Mouse (Mus musculus): ENCODE results near the gene Sorcs3. TPM values are rescaled to one million over a fixed set of nuclear protein-coding genes. Genes with fewer than 3 reads are reported as not detected.

The Sorcs3 gene
- polyA plus RNA-seq, 1 experiment from 2014 or later, result 0.94 TPM

DNA sequence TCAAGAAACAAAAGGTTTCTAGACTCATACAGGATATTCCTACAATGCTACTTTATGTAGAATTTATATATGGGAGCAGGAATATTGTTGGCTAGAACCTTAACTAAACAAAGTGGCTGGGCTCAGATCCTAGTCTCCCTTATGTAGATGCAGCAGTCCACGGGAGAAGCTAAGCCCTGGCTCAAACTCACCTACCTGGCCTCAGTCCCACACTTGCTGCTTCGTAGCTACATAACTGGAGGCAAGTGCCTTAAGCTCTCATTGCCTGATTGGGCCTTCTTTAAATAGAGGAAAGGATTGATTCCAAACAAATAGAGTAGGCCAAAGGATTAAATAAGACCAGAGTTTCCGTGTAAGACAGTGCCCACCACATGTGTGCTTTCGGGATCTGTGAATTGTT lies 436.7 kb downstream of the Sorcs3 start:
- H3K4me2 ChIP-seq (ENCODE audit: low read depth, low read length), result no peak overlapping the region
- H3K9ac ChIP-seq (replicated peaks; ENCODE audit: low read length), result no peak overlapping the region
- no peaks in the 10 kb centered on the region for H3K27me3 ChIP-seq (ENCODE audit: control insufficient read depth, insufficient read depth, low read length)
- ATAC-seq (replicated peaks; ENCODE audit: insufficient number of reproducible peaks, low FRiP score, low TSS enrichment, low read depth) (no peak), DNase-seq (ENCODE audit: low spot score) (no peak)
- H3K9me3 ChIP-seq (replicated peaks; ENCODE audit: control insufficient read depth, low read length), result no peaks in the 10 kb centered on the region
- no peak overlapping the region for H3K4me3 ChIP-seq (ENCODE audit: low read depth, low read length)
- no peak overlapping the region for H3K27ac ChIP-seq (replicated peaks; ENCODE audit: low read depth, low read length)
- H3K36me3 ChIP-seq (replicated peaks; ENCODE audit: control insufficient read depth, insufficient read depth, low read depth, low read length), result no peaks in the 10 kb centered on the region
- WGBS, result 88% methylated on average over 4 of the region's 4 CpGs
- no peaks in the 10 kb centered on the region for H3K4me1 ChIP-seq (ENCODE audit: control insufficient read depth, insufficient read depth, low read length)

DNA sequence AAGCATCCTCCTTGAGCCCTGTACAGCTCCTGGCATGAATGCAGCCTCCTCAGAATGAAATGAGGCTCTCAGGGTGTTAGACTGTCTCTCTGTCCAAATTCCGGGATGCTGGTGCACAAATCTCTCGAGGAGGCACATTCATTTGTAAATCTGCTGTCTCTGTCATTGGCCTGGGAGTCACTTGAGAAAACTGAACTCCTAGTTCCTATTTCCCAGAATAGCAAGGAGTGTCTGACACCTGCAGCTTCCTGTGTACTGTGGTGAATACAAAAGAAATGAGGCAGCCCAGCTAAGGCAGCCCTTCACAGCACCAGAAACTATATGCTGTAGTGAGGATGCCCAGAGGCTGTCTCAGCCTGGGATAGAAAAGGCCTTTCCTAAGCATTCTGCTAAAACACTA lies 444.1 kb downstream of the Sorcs3 start:
- Histone ChIP-seq H3K4me2 (ENCODE audit: low read depth, low read length) (no peak overlapping the region), H3K4me1 (ENCODE audit: control insufficient read depth, insufficient read depth, low read length) (no peaks in the 10 kb centered on the region), H3K36me3 (replicated peaks; ENCODE audit: control insufficient read depth, insufficient read depth, low read depth, low read length) (no peaks in the 10 kb centered on the region), H3K4me3 (ENCODE audit: low read depth, low read length) (no peak overlapping the region), H3K9ac (replicated peaks; ENCODE audit: low read length) (no peak overlapping the region), H3K27ac (replicated peaks; ENCODE audit: low read depth, low read length) (no peak overlapping the region), H3K9me3 (replicated peaks; ENCODE audit: control insufficient read depth, low read length) (no peaks in the 10 kb centered on the region), H3K27me3 (ENCODE audit: control insufficient read depth, insufficient read depth, low read length) (no peaks in the 10 kb centered on the region)
- no peak for ATAC-seq (replicated peaks; ENCODE audit: insufficient number of reproducible peaks, low FRiP score, low TSS enrichment, low read depth)
- WGBS, result 71% methylated on average over 2 of the region's 2 CpGs
- no peak for DNase-seq (ENCODE audit: low spot score)

DNA sequence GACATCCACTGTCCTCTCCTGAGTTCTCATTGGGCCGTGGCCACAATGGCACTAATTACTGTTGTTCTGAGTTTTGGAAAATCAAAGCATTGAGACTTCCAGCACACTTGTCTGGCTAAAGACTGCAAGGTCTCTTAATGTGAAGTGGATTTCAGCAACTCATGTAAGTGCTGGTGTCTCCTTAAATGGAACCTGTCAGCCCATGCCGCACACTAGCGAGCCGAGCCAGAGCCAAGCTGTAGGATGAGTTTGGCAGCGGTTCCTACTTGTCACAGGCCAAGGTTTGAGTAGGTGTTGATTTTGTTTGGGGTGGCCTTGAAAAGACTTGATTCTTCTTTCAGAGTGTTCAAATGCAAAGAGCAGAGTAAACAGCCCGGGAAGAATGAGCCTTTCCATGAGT lies 445.8 kb downstream of the Sorcs3 start:
- ATAC-seq (replicated peaks; ENCODE audit: insufficient number of reproducible peaks, low FRiP score, low TSS enrichment, low read depth) (no peak), DNase-seq (ENCODE audit: low spot score) (no peak)
- Histone ChIP-seq H3K4me2 (ENCODE audit: low read depth, low read length) (no peak overlapping the region), H3K9me3 (replicated peaks; ENCODE audit: control insufficient read depth, low read length) (no peaks in the 10 kb centered on the region), H3K4me1 (ENCODE audit: control insufficient read depth, insufficient read depth, low read length) (no peaks in the 10 kb centered on the region), H3K36me3 (replicated peaks; ENCODE audit: control insufficient read depth, insufficient read depth, low read depth, low read length) (no peaks in the 10 kb centered on the region), H3K27me3 (ENCODE audit: control insufficient read depth, insufficient read depth, low read length) (no peaks in the 10 kb centered on the region), H3K9ac (replicated peaks; ENCODE audit: low read length) (no peak overlapping the region), H3K4me3 (ENCODE audit: low read depth, low read length) (no peak overlapping the region), H3K27ac (replicated peaks; ENCODE audit: low read depth, low read length) (no peak overlapping the region)
- 83% methylated on average over 6 of the region's 6 CpGs for WGBS

DNA sequence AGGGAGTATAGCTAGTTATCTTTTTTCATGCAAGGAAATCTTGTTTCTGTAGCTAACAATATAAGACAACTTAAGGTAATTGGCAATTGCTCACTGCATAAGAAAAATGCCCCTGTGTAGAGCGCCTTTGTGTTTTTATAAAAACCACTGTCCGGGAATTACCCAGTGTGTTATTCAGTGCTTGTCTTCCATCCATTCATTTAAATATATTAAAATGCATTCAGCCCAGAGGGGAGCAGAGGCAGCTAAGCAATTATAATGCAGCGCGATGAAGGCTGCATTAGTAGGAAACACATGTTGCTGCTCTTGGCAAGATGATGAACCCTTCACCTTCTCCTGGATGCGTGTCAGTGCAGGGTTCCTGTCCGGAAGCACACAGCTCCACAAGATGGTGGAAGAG lies 454.4 kb downstream of the Sorcs3 start:
- Histone ChIP-seq H3K4me1 (ENCODE audit: control insufficient read depth, insufficient read depth, low read length) (no peaks in the 10 kb centered on the region), H3K9ac (replicated peaks; ENCODE audit: low read length) (no peak overlapping the region), H3K9me3 (replicated peaks; ENCODE audit: control insufficient read depth, low read length) (no peaks in the 10 kb centered on the region), H3K27ac (replicated peaks; ENCODE audit: low read depth, low read length) (no peak overlapping the region), H3K4me3 (ENCODE audit: low read depth, low read length) (no peak overlapping the region), H3K36me3 (replicated peaks; ENCODE audit: control insufficient read depth, insufficient read depth, low read depth, low read length) (no peaks in the 10 kb centered on the region), H3K4me2 (ENCODE audit: low read depth, low read length) (no peak overlapping the region), H3K27me3 (ENCODE audit: control insufficient read depth, insufficient read depth, low read length) (no peaks in the 10 kb centered on the region)
- ATAC-seq (replicated peaks; ENCODE audit: insufficient number of reproducible peaks, low FRiP score, low TSS enrichment, low read depth) (no peak), DNase-seq (ENCODE audit: low spot score) (no peak)
- WGBS, result 72% methylated on average over 6 of the region's 6 CpGs

DNA sequence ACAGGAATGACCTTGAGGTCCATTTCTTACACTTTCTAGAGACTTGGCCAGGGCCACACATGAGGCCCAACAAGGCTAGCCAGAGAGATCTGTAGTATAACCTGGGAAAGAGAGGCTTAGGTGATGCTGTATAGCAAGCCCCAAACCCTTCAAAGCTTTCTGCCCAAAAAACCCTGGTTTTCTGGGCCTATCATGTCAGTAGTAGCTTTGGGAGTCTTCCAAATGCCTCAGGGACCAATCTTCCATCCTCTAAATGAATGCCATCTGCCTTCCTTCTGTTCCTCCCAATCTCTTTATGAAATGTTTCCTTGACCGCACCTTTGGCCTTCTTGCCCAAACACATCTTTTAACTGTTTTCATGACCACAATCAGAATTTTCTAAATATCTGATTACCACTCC lies 474.1 kb downstream of the Sorcs3 start:
- Histone ChIP-seq H3K4me1 (ENCODE audit: control insufficient read depth, insufficient read depth, low read length) (no peaks in the 10 kb centered on the region), H3K9me3 (replicated peaks; ENCODE audit: control insufficient read depth, low read length) (no peaks in the 10 kb centered on the region), H3K36me3 (replicated peaks; ENCODE audit: control insufficient read depth, insufficient read depth, low read depth, low read length) (no peaks in the 10 kb centered on the region), H3K27ac (replicated peaks; ENCODE audit: low read depth, low read length) (no peak overlapping the region), H3K4me2 (ENCODE audit: low read depth, low read length) (no peak overlapping the region), H3K9ac (replicated peaks; ENCODE audit: low read length) (no peak overlapping the region), H3K4me3 (ENCODE audit: low read depth, low read length) (no peak overlapping the region), H3K27me3 (ENCODE audit: control insufficient read depth, insufficient read depth, low read length) (no peaks in the 10 kb centered on the region)
- no peak for DNase-seq (ENCODE audit: low spot score)
- ATAC-seq (replicated peaks; ENCODE audit: insufficient number of reproducible peaks, low FRiP score, low TSS enrichment, low read depth), result no peak
- WGBS, result 97% methylated on average over 1 of the region's 1 CpGs

DNA sequence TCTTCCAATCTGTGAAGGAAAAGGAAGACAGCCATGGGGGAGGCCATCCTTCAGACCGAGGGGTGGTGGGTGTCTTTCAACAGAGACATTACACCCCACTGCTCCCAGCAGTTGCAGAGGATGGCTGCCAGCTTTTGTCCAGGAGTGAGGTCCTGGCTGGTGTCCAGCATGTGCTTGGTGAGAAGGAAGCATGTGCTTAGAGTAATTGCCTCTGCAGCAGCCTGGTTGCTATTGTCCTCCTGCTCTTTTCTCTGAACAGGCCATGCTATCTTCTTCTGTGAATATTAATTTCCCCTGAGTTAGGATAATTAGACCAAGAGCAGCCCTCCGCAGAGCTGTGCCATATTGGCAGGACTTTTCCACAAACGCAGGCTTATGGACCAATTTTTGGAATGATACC lies 476.7 kb downstream of the Sorcs3 start:
- no peak overlapping the region for H3K4me3 ChIP-seq (ENCODE audit: low read depth, low read length)
- no peak overlapping the region for H3K4me2 ChIP-seq (ENCODE audit: low read depth, low read length)
- no peaks in the 10 kb centered on the region for H3K27me3 ChIP-seq (ENCODE audit: control insufficient read depth, insufficient read depth, low read length)
- no peak for ATAC-seq (replicated peaks; ENCODE audit: insufficient number of reproducible peaks, low FRiP score, low TSS enrichment, low read depth)
- DNase-seq (ENCODE audit: low spot score), result no peak
- WGBS, result 89% methylated on average over 3 of the region's 3 CpGs
- H3K9ac ChIP-seq (replicated peaks; ENCODE audit: low read length), result no peak overlapping the region
- H3K36me3 ChIP-seq (replicated peaks; ENCODE audit: control insufficient read depth, insufficient read depth, low read depth, low read length), result no peaks in the 10 kb centered on the region
- no peak overlapping the region for H3K27ac ChIP-seq (replicated peaks; ENCODE audit: low read depth, low read length)
- H3K9me3 ChIP-seq (replicated peaks; ENCODE audit: control insufficient read depth, low read length), result no peaks in the 10 kb centered on the region
- no peaks in the 10 kb centered on the region for H3K4me1 ChIP-seq (ENCODE audit: control insufficient read depth, insufficient read depth, low read length)

DNA sequence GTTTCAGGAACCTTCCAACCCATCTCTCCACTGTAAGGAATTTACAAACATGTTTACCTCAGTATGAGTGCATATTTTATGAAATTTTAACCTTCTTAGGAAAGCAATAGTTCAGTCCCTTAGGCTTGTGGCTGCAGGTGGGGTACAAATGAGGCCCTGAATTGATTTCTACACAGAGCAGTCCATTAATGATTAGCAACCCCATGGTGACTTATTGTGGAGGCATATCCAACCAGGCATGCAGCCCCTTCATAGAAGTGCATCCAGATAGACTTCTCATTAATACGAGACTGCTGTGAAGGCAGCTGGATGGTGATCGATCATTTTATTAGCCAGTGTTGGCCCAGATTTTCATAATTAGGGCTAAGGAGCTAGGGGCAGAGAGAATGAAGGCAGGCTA lies 480.5 kb downstream of the Sorcs3 start:
- Histone ChIP-seq H3K9ac (replicated peaks; ENCODE audit: low read length) (no peak overlapping the region), H3K9me3 (replicated peaks; ENCODE audit: control insufficient read depth, low read length) (no peaks in the 10 kb centered on the region), H3K27me3 (ENCODE audit: control insufficient read depth, insufficient read depth, low read length) (no peaks in the 10 kb centered on the region), H3K4me2 (ENCODE audit: low read depth, low read length) (no peak overlapping the region), H3K36me3 (replicated peaks; ENCODE audit: control insufficient read depth, insufficient read depth, low read depth, low read length) (no peaks in the 10 kb centered on the region), H3K4me3 (ENCODE audit: low read depth, low read length) (no peak overlapping the region), H3K27ac (replicated peaks; ENCODE audit: low read depth, low read length) (no peak overlapping the region), H3K4me1 (ENCODE audit: control insufficient read depth, insufficient read depth, low read length) (no peaks in the 10 kb centered on the region)
- 81% methylated on average over 2 of the region's 2 CpGs for WGBS
- DNase-seq (ENCODE audit: low spot score) (no peak), ATAC-seq (replicated peaks; ENCODE audit: insufficient number of reproducible peaks, low FRiP score, low TSS enrichment, low read depth) (no peak)

DNA sequence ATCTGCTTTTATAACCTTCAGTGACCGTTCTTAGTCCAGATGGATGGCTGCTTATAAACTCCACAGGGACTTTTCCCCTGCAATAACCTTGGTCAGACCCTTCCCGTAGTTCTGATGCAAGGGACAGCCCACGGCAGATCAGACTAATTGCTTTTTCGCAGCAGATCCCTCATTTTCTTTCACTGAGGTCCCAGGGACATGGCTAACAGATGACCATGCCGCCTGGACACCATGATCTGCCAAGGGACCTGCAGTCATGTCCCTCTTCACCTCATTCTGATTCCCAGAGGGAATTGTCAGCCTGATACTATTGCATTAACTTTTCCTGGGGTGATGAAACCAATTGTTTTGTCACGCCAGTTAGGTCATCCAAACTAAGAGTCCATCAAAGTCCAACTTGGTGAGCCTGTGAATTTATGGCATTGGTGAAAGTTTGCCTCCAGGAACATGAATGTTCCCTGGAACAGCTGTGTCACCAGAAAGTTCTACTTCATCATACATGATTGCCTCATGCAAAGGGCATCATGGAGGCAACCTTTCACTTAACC lies 494.4 kb downstream of the Sorcs3 start:
- H3K9ac ChIP-seq (replicated peaks; ENCODE audit: low read length), result no peak overlapping the region
- H3K4me3 ChIP-seq (ENCODE audit: low read depth, low read length), result no peak overlapping the region
- no peak overlapping the region for H3K4me2 ChIP-seq (ENCODE audit: low read depth, low read length)
- H3K9me3 ChIP-seq (replicated peaks; ENCODE audit: control insufficient read depth, low read length), result no peaks in the 10 kb centered on the region
- H3K27ac ChIP-seq (replicated peaks; ENCODE audit: low read depth, low read length), result no peak overlapping the region
- H3K27me3 ChIP-seq (ENCODE audit: control insufficient read depth, insufficient read depth, low read length), result no peaks in the 10 kb centered on the region
- H3K4me1 ChIP-seq (ENCODE audit: control insufficient read depth, insufficient read depth, low read length), result no peaks in the 10 kb centered on the region
- DNase-seq (ENCODE audit: low spot score) (no peak), ATAC-seq (replicated peaks; ENCODE audit: insufficient number of reproducible peaks, low FRiP score, low TSS enrichment, low read depth) (no peak)
- 60% methylated on average over 6 of the region's 6 CpGs for WGBS
- H3K36me3 ChIP-seq (replicated peaks; ENCODE audit: control insufficient read depth, insufficient read depth, low read depth, low read length), result no peaks in the 10 kb centered on the region

All from embryonic facial prominence, embryonic 11.5 days (tissue).